Mouse (Mus musculus) limb, embryonic 10.5 days (tissue): ENCODE results near the gene Zfp423. TPM values are rescaled to one million over a fixed set of nuclear protein-coding genes. Genes with fewer than 3 reads are reported as not detected.
A peak's percentile ranks its signal among the peaks of the same experiment; 100 is the strongest.

Source experiments
- DNase-seq: peaks from one replicate; pipeline ENCODE4 v3.0.0-alpha.2; 2017; ENCODE audit warnings: low spot score
- H3K27ac ChIP-seq: fragments of 300-500 bp; sonication (generic); 2 replicates; pipeline ENCODE4 v1.5.1; 2016; ENCODE audit warnings: mild to moderate bottlenecking
- H3K27me3 ChIP-seq: fragments of 300-500 bp; sonication (generic); 2 replicates; pipeline ENCODE4 v1.6.1; 2016; ENCODE audit warnings: low read depth, mild to moderate bottlenecking; ENCODE audit not compliant: poor library complexity, severe bottlenecking
- H3K36me3 ChIP-seq: fragments of 300-500 bp; sonication (generic); 2 replicates; pipeline ENCODE4 v1.6.1; 2016; ENCODE audit warnings: mild to moderate bottlenecking, moderate library complexity
- H3K4me1 ChIP-seq: fragments of 300-500 bp; sonication (generic); 2 replicates; pipeline ENCODE4 v1.6.1; 2016
- H3K4me3 ChIP-seq: fragments of 300-500 bp; sonication (generic); 2 replicates; pipeline ENCODE4 v1.5.1; 2016; ENCODE audit warnings: mild to moderate bottlenecking, moderate library complexity
- H3K9me3 ChIP-seq: fragments of 300-500 bp; sonication (generic); replicated peaks from 2 replicates; pipeline ENCODE4 v1.6.1; 2016; ENCODE audit warnings: mild to moderate bottlenecking
- WGBS: fragments of 180-500 bp; shearing (Covaris S2); methylation state at CpG from one replicate; pipeline ENCODE4 v1.1.7; 2016; 5-methylcytosine and 5-hydroxymethylcytosine counted together
- polyA plus RNA-seq: library from polyadenylated mRNA; unstranded; fragments of >200 nt; fragmentation: Nextera tagmentation; extraction: Ambion mirVana; gene quantifications from 2 replicates; pipeline ENCODE4 v1.2.1, GENCODE M21; 2016

Zfp423 gene
- polyA plus RNA-seq, 1 experiment from 2014 or later, result 29.4 TPM

DNA sequence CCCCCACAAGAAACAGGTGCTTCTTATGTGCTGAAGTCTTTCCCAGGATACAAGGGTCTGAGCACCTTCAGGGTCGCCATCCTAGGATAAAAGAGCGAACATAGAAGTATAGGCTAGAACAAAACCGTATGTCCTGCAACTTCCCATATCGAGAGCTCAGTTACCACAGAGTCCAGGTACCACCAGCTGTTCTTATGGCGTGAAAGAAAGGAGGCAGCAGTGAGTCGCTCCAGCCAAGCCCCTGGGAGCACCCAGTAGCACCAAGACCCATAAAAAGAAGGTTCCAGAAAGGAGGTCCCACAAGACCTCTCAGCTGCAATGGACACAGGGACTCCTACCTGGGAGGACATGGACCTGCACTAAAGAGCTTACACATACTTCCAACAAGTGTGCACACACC, 83.5 kb downstream of the Zfp423 start:
- H3K4me1 ChIP-seq, result peaks cover 82% of the 10 kb centered on the region
- 77% methylated on average over 6 of the region's 6 CpGs for WGBS

DNA sequence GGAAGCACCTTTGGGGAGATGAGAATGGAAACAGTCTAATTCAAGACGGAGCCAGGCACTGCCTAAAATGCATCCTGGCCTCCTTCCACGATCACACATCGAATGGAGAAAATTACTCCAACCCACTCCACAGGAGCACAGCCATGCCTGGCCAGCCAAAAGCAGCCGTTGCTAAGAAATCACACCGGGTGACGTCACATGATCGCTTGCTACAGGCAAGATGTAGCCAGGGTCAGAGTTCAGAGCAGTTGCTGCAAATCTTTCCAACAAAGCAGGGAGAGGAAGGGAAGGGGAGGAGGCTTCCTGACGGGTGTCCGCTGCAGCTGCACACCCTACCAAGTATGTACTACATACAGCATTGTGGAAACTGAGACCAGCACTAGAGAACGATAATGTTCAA, 83.9 kb downstream of the Zfp423 start:
- WGBS, result 29% methylated on average over 10 of the region's 10 CpGs
- H3K9me3 ChIP-seq, result no peaks in the 10 kb centered on the region

More for the DNA sequence above, 83.5 kb downstream of the Zfp423 start:
- peak overlapping the region; percentile 47; the same call in 1 of the 2 replicates for H3K27ac ChIP-seq
- H3K9me3 ChIP-seq, result no peaks in the 10 kb centered on the region
- no peak overlapping the region for H3K4me3 ChIP-seq
- DNase-seq, result no peak
- peaks cover 15% of the 10 kb centered on the region for H3K36me3 ChIP-seq
- no peaks in the 10 kb centered on the region for H3K27me3 ChIP-seq

DNA sequence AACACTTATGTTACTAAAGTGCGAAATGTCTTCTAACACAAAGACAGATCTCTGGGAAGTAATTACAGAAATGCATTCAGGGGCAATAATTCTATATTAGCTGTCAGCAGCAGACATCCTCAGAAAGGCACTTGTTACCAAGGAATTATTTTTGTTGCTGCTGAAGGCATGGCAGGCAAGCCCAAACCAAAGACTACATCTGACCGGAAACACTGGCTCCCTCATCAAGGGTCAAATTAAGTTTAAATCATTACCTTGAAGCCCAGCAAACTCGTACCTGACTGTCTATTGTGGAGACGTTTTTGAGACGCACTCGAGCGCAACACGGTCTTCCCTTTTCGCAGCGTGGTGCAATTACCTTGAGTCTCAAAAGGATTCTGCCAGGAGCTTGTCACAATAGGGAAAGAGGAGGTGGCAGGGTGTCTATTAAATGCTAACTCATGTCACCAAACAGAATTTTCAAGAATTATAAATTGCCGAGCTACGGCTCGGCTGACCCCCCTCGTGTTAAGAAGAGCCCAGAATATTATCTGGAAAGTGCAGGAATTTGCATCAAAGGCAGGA, 86.3 kb downstream of the Zfp423 start:
- no peak overlapping the region for H3K4me3 ChIP-seq
- peaks cover 9% of the 10 kb centered on the region for H3K36me3 ChIP-seq
- no peaks in the 10 kb centered on the region for H3K27me3 ChIP-seq
- no peak for DNase-seq
- H3K4me1 ChIP-seq, result peaks cover 78% of the 10 kb centered on the region
- no peak overlapping the region for H3K27ac ChIP-seq
- no peaks in the 10 kb centered on the region for H3K9me3 ChIP-seq
- WGBS, result 62% methylated on average over 14 of the region's 14 CpGs

More for the DNA sequence above, 83.9 kb downstream of the Zfp423 start:
- Histone ChIP-seq H3K27me3 (no peaks in the 10 kb centered on the region), H3K36me3 (peaks cover 15% of the 10 kb centered on the region), H3K27ac (peak overlapping the region; percentile 47; the same call in 1 of the 2 replicates), H3K4me3 (no peak overlapping the region), H3K4me1 (peaks cover 81% of the 10 kb centered on the region)
- DNase-seq, result peak; percentile 52

DNA sequence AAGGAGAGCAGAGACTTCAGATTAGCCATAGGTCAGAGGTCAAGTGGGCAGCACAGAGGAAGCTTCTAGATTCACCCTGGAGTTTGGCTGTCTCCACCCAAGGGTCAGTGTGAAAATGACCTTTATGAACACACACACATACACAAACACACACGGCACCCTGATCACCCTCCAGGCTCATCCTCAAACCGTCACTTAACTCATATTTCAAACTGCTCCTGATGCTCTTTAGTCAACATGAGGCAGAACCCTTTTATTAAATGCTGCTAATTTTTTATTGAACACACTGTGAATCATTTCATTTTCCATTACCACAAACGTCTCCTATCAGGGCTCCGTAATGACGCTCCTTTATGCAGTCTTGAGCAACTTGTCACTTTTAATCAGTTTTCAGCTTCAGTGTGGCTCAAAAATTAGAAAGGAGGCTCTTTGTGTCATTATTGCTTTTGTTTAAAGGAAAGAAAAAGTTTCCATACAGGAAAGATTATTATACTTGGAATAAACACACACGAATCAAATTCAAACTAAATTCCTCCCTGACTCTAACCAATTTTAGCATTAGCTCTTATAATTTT, 87.0 kb downstream of the Zfp423 start:
- no peak overlapping the region for H3K27ac ChIP-seq
- DNase-seq, result no peak
- no peaks in the 10 kb centered on the region for H3K27me3 ChIP-seq
- no peaks in the 10 kb centered on the region for H3K9me3 ChIP-seq
- WGBS, result 75% methylated on average over 6 of the region's 6 CpGs
- peaks cover 80% of the 10 kb centered on the region for H3K4me1 ChIP-seq
- H3K4me3 ChIP-seq, result no peak overlapping the region
- H3K36me3 ChIP-seq, result peaks cover 9% of the 10 kb centered on the region

DNA sequence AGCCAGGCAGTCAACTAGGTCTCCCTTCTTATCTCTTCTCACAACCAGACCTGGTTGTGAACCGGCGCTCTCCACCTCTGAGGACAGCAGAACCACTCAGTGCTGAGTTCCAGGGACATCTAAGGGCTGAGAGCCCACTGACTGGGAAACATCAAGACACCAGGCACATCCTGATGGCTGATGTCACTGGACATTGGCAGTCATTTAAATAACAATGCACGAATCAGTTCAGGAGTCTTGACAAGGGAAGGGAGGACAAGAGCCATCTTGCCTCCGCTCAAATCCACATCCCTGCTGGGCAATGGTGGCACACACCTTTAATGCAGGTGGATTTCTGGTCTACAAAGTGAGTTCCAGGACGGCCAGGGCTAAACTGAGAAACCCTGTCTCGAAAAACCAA, 92.8 kb downstream of the Zfp423 start:
- H3K27ac ChIP-seq, result no peak overlapping the region
- H3K4me1 ChIP-seq, result peaks cover 82% of the 10 kb centered on the region
- H3K36me3 ChIP-seq, result peaks cover 5% of the 10 kb centered on the region
- H3K27me3 ChIP-seq, result no peaks in the 10 kb centered on the region
- DNase-seq, result no peak
- H3K9me3 ChIP-seq, result no peaks in the 10 kb centered on the region
- WGBS, result 77% methylated on average over 6 of the region's 6 CpGs
- no peak overlapping the region for H3K4me3 ChIP-seq

DNA sequence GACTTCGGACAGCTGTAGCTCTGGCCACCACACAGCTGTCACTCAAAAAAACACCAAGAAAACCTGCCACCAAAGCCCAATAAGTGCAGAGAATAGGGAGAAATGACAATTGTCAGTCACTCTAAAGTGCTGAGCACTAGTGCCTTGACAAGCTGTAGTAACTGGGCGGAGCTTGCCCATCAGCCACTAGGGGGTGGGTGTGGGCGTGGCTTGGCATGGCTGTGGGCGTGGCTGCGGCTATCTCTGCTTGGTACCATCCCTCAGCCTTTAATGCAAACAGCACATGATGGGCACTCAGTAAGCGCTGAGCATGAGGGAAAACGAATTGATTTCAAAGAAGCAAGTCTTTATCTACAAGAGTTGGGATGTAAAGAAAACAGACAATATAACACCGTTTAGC, 95.2 kb downstream of the Zfp423 start:
- Histone ChIP-seq H3K27me3 (no peaks in the 10 kb centered on the region), H3K4me3 (no peak overlapping the region), H3K9me3 (no peaks in the 10 kb centered on the region), H3K4me1 (peaks cover 90% of the 10 kb centered on the region), H3K27ac (no peak overlapping the region), H3K36me3 (peaks cover 5% of the 10 kb centered on the region)
- no peak for DNase-seq
- WGBS, result 66% methylated on average over 8 of the region's 8 CpGs

DNA sequence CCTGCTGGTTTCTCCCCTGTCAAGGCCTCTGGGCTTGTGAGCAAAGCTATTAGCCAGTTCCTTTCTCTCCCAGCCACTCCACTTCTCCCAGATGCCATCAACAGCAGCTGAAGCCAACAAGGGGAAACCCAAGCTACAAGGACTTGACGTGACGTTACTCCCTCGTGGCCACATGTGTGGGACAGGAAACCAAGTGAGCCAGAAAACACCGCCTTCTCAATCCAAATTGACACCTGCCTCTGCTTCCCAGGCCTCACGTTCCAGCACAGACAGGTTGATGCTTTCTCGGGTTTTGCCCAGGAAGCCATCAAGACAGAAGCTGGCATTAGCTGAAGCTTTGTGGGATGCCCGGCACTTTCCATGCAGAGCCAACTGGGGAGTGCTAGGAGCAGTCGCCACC, 96.3 kb downstream of the Zfp423 start:
- 87% methylated on average over 8 of the region's 8 CpGs for WGBS

DNA sequence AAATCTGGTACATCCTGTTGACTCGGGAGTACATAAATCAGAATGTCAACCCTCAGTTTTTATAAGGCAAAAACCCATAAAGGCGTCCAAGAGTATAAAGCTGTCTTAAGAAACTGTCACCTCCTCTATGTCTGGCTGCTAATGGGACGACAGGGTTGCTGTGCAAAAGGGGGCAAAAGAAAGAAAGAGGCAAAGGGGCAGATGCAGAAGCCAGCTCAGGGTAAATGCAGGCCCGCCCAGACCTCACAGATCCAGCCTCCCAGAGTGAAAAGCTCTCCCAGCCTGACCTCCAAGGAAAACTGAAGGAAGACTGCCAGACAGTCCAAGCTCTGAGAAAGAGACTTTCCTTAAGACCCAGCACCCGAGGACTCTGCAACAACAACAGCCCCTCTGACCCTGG, 97.7 kb downstream of the Zfp423 start:
- WGBS, result 18% methylated on average over 5 of the region's 5 CpGs
- Histone ChIP-seq H3K9me3 (no peaks in the 10 kb centered on the region), H3K36me3 (peaks cover 30% of the 10 kb centered on the region), H3K27me3 (no peaks in the 10 kb centered on the region), H3K4me3 (0 out of 2 replicates have a peak overlapping the region, but pooled peaks have one; percentile 1), H3K27ac (peak overlapping the region; percentile 69), H3K4me1 (peaks cover 86% of the 10 kb centered on the region)
- peak; percentile 38 for DNase-seq

More for the DNA sequence above, 96.3 kb downstream of the Zfp423 start:
- peak overlapping the region; percentile 53 for H3K27ac ChIP-seq
- H3K4me1 ChIP-seq, result peaks cover 96% of the 10 kb centered on the region
- DNase-seq, result no peak
- no peaks in the 10 kb centered on the region for H3K27me3 ChIP-seq
- no peaks in the 10 kb centered on the region for H3K9me3 ChIP-seq
- H3K36me3 ChIP-seq, result peaks cover 16% of the 10 kb centered on the region
- no peak overlapping the region for H3K4me3 ChIP-seq

DNA sequence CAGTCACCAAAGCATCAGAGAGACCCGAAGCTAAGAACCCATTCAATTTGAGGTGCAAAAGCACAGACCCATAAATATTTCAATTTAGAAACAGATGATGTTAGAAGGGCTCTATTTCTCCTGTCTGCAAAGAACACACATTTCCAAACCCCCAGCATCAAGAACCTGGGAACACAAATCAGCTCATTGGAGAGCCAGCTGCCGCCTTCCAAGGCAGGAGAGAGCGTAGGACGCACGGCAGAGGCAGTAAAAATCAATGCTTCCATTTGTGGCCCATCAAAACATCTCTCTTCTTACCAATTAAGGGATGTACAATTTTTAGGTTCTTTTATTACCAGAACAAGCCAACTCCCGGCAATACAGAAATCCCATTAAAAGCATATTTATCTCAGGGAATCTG, 98.5 kb downstream of the Zfp423 start:
- Histone ChIP-seq H3K27ac (peak overlapping the region; percentile 37; the same call in 1 of the 2 replicates), H3K4me3 (0 out of 2 replicates have a peak overlapping the region, but pooled peaks have one; percentile 3), H3K27me3 (no peaks in the 10 kb centered on the region), H3K9me3 (no peaks in the 10 kb centered on the region), H3K36me3 (peaks cover 38% of the 10 kb centered on the region), H3K4me1 (peaks cover 78% of the 10 kb centered on the region)
- 36% methylated on average over 6 of the region's 6 CpGs for WGBS
- DNase-seq, result no peak

DNA sequence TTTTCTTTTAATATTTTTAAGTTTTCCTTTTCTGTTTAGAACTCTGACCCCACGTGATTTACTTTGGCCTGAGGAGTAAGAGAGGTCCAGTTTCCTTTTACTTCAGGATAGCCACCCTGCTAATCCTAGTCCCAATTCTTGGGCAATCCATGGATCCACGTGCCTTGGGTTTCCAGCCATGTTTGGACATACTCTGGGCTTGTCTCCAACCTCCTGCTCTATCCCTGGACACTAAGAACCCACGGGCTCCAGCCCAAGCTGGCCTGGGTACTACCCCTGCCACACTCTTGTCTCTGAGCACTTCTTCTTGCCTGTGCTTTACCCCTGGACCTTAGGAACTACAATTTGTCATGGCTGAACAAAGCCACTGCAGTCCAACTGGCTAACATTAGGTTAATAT, 107.5 kb downstream of the Zfp423 start:
- DNase-seq, result no peak
- Histone ChIP-seq H3K9me3 (no peaks in the 10 kb centered on the region), H3K27ac (no peak overlapping the region), H3K4me3 (no peak overlapping the region), H3K4me1 (peaks cover 31% of the 10 kb centered on the region), H3K36me3 (peaks cover 45% of the 10 kb centered on the region), H3K27me3 (no peaks in the 10 kb centered on the region)
- 89% methylated on average over 3 of the region's 3 CpGs for WGBS

DNA sequence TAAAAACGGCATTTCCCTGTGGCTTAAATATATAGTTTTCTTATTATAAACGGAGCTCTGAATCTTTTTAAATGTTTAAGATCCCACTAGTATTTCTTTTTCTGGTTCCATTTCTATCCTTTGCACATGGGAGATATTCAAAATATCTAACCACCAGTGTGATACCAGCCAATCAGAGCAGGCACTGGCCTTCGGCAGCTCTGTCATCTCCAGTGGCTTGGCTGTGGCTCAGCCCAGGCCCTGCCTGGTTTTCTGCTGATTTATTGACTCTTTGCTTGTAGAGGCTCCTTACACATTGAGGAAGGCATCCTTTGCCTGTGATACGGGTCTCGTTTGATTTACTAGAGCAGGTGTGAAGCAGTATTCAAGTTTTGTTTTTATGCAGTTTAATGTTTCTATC, 108.0 kb downstream of the Zfp423 start:
- Histone ChIP-seq H3K4me1 (peaks cover 31% of the 10 kb centered on the region), H3K9me3 (no peaks in the 10 kb centered on the region), H3K27me3 (no peaks in the 10 kb centered on the region), H3K36me3 (peaks cover 43% of the 10 kb centered on the region), H3K4me3 (no peak overlapping the region), H3K27ac (no peak overlapping the region)
- 74% methylated on average over 5 of the region's 5 CpGs for WGBS
- DNase-seq, result no peak

DNA sequence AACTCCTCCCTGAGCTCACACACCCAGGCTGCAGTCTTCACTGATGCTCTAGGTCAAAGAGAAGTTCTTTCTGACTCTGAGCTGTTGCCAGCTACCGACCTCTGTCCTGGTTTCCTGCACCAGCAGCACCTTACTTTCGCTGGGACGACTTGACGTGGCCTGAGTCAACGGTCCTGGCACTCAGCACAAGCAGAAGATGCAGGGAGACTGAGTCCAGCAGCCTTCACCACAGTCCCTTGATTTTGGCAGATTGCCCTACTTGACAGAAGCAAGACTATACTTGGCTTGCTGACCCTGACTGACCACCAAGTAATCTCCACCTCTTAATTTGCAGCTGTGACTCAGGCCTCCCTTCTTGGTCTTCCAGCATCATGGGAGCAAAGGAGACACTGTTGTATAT, 110.6 kb downstream of the Zfp423 start:
- Histone ChIP-seq H3K27ac (no peak overlapping the region), H3K27me3 (no peaks in the 10 kb centered on the region), H3K36me3 (peaks cover 50% of the 10 kb centered on the region), H3K4me3 (no peak overlapping the region), H3K9me3 (no peaks in the 10 kb centered on the region), H3K4me1 (peaks cover 33% of the 10 kb centered on the region)
- WGBS, result 90% methylated on average over 5 of the region's 5 CpGs
- DNase-seq, result no peak

DNA sequence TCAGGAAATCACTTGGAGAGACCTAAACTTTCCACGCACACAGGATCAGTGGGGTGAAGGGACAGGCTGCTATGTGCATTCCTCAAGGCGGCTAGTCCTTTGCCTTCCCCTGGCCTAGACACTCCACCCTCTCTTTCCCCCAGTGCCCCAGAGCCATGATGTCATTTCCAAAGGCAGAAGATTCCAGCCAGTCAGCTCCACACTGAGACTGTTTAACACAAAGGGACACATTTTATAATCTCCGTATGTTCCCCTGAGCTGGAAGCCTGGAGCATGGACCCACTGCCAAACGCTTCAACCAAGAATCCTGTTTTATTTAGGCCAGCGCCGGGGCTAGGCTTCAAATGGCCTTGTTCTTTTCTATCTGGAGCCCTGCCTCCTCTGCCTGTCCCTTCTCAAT, 111.6 kb downstream of the Zfp423 start:
- DNase-seq, result no peak
- no peak overlapping the region for H3K27ac ChIP-seq
- WGBS, result 87% methylated on average over 6 of the region's 6 CpGs
- no peak overlapping the region for H3K4me3 ChIP-seq
- peaks cover 26% of the 10 kb centered on the region for H3K4me1 ChIP-seq
- H3K27me3 ChIP-seq, result no peaks in the 10 kb centered on the region
- H3K9me3 ChIP-seq, result no peaks in the 10 kb centered on the region
- peaks cover 53% of the 10 kb centered on the region for H3K36me3 ChIP-seq
